Mouse (Mus musculus) kidney, adult 2 months (tissue): ENCODE measurements around the gene Fkbpl.

Source experiments
- CTCF ChIP-seq: fragments of 200-500 bp; conservative IDR thresholded peaks from 2 replicates; pipeline ENCODE4 v1.5.1; 2011; ENCODE audit warnings: low read depth, mild to moderate bottlenecking, control low read depth, low read length, moderate library complexity, mixed read lengths; ENCODE audit not compliant: insufficient read depth, insufficient read length
- POLR2A ChIP-seq: fragments of 200-500 bp; IDR thresholded peaks from one replicate; pipeline ENCODE4 v1.6.1; 2011; ENCODE audit warnings: low read depth, low read length, control low read depth

- TF ChIP-seq CTCF (no peak), POLR2A (no peak)
Observed at GRCm38 (mm10) chr17:34637459-34637858, 7.1 kb upstream of the Fkbpl start.
